Mouse (Mus musculus) naive thymus-derived CD4-positive, alpha-beta T cell, adult 2 months (primary cell): ENCODE measurements around the gene Phb2.
A peak's percentile ranks its signal among the peaks of the same experiment; 100 is the strongest.

Experiments
- DNase-seq: peaks from one replicate; pipeline ENCODE4 v3.0.0-alpha.2; 2011; ENCODE audit warnings: low read depth

The Phb2 gene

DNA sequence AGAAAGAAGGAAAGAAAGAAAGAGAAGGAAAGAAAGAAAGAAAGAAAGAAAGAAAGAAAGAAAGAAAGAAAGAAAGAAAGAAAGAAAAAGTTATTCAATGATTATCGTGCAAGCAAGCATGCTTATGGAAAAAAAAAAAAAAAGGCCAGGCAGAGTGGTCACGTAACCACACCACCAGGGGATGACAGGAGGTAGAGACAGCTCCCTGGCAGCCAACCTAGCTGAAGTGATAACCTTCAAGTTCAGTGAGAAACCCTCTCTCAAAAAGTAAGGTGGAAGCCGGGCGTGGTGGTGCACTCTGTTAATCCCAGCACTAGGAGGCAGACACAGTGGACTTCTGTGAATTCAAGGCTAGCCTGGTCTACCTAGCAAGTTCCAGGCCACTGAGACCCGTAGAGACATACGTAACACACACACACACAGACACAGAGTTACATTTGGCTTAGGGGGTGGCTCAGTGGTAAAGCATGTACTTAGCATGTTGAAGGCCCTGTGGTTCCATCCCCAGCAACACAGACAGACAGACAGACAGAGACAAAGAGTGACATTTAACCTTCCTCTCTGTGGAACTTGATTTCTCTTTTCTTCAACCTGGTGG is 10.8 kb downstream of the Phb2 start:
- peak; percentile 58 for DNase-seq

DNA sequence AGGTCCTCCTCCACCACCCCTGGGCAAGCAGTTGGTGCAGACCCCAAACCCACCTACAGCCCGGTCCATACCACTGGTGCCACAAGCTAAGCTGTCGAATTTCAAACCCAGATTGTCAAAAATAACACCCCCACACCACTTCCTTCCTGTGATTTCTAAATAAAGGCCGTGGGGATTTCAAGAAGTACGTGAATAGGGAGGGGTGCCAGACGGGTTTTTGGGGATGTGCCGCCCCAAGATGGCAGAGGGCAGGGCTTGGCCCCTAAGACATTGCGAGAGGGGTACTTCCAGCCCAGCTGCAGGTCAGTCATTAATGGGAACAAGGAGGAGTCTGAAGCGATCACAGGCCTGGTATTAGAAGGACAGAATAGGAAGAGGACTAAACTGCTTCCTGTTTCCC is 11.4 kb downstream of the Phb2 start:
- no peak for DNase-seq

DNA sequence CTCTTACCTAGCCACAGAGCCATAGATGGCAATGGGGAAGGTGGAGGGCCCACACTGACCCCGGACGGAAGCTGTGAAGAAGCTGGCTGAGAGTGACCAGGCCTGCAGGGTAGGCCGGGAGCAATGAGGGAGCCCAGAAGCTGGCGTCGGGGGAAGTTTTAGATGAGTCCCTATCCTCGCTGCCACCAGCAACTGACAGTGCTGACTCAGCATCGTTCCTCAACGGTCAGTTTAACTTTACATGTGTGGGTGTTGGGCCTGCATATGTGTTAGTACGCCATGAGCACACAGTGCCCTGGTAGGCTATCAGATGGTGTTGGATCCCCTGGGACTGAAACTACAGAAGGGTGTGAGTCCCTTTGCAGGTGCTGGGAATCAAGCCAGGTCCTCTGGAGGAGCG is 12.3 kb downstream of the Phb2 start:
- DNase-seq = no peak

DNA sequence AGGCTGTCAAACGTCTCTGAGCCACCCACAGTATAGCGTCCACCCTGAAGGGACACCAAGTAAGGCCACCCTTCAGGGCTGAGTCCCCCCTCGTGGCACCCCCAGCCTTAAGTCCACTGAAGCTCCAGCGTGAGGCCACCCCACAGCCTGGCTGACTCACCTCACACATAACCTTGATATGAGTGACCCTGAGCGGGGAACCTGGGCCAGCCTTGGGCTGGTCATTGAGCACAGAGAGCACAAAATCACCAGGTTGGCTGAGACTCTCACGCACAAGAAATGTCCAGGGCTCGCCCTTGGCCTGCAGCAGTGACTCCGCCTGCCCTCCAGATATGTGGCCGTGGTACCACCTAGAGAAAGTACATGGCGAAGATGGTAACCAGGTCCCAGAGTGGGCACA is 16.5 kb downstream of the Phb2 start:
- DNase-seq = no peak

DNA sequence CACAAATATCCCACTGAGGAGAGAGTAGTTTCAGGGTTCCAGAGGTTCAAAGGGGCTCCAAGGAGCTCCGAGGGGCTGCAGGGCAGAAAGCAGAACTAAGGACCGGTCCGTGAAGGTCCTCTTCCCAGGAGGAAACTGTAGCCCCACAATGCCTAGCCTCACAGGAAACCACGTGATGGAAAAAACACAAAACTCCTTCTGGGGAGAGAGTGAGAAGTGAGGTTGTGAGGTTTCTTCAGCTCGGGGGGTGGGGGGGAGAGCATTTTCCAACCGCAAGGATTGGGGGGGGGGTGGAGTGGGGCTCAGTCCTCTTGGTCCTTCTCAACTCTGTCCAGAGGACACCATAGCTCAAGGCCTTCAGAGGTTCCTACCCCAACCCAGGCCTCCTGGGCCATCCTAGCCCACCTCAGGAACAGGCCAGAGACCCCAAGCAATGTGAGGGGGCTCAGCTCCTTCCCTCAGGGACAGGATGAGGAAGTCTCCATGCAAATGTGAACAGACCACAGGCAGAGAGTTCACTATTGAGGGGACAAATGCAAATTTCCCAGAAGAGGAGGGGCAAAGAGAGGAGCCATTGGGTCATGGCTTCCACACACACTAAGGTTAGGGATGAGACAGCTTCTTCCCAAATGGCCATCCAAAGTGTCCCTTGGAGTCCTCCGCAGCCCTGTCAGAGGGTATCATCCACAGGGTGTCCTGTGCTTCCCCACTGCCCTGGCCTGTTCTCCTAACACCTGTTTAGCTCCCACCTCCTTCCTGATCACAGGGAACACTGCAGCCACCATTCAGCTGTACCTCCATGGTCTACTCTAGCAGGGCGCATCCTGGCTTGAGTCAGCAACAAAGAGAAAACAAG is 17.9 kb downstream of the Phb2 start:
- DNase-seq = peak; percentile 70

DNA sequence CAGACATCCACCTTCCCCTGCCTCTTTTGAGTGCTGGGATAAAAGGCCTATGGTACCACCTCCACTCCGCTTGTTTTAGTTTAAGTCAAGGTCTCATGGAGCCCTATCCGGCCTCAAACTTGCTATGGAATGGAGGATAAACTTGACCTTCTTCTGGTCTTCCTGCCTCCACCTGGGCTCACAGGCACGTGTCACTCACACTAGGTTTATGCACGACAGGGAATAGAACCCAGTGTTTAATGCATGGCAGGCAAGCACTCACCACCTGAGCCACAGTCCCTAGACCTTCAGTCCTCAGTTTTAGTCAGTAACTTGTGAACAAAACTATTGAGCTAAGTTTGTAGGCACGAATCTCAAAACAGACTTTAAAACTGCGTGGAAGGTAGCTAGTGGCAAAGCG is 18.9 kb downstream of the Phb2 start:
- DNase-seq = no peak

DNA sequence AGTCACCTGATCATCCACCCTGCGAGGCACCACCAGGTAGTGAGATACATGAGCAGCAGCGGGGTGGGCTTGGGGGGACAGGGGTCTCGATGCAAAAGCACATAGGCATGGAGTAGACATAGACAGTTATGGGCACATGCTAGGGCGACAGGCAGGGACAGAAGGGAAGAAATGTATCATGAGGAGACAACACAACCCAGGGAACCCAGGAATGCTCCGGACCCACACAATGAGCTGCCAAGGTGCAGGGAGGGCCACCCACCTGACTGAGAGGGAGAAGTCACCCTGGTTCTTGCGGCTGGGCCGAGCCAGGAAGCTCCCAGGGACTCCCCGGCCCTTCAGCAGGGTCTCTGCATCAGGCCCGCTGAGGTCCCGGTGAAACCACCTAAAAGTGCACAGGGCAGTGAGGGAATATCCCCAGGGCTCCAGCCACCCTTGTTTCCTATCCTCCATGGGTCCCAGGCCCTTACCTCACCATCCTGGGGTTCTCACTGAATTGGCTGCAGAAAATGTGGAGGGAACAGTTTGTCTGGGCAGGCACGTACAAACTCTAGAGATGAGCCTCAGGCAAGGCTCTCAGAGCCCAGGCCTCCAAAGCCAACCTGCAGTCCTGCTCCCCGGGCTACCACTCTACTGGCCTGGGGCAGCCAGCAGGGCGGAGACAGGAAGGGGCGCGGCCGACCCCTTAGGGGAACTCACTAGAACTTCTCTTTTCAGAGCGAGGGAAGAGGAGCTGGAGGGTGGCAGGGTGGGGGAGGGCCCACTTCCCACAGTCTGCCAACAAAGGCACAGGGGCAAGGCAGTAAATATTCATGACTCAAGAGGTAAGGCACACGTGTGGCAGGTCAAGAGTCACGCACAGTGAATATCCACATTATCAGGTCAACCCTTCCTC is 20.6 kb downstream of the Phb2 start:
- DNase-seq = peak; percentile 70

DNA sequence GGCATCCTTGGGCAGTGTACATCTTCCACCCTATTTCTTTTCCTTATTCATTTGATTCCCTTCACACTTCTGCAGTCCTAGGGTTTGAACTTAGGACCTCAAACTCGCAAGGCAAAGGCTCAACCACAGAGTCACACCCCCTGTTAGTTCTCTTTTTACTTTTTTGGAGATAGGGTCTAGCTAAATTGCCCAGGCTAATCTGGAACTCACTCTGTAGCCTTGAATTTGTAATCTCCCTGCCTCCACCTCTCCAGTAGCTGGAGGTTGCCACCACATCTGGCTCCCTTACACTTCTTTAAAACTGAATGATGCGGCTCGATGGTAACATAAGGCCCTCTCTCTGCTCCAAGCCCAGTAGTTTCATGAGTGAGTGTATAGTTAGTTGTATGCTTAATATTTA is 22.3 kb downstream of the Phb2 start:
- no peak for DNase-seq

DNA sequence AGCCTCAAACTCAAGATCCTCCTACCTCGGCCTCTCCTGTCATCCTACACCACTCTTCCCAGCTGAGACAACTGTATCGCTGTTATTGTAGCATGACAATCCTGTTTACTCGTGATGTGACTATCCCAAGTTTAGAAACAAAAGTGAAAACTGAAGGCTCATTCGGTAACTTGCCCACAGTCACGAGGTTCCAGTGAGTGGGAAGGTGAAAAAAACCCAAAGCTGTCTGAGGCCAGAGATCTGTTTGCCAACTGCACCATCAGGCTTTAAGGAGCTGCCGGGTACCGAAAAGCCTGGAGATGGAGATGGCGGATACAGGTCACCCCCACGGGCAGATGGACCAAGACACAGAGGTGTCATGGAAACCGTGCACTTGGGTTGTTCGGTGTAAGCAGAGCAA is 24.9 kb downstream of the Phb2 start:
- DNase-seq = no peak

DNA sequence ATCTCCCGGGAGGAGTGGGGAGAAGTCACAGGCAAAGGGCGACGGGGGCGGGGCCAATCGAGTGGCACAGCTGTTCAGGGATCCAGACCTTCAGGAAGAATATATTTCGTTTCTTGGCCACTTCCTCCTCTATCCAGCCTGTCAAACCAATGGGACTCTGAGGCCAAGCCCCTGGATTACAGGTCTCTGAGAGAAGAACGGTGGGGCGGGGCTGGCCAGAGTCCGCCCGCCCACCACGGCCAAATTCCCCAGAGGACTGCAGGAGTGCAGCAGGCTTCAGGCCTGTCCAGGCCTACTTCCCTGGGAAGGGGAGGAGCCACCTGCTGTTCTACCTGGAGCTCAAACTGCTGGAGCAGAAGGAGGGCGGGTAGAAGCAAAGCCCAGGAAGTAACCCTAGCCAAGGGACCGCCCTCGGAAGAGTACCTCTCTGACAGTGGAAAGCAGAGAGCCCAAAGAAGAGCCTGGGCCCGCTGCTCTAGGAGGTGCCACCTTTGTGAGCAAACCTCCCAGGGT is 26.4 kb downstream of the Phb2 start, which contains the start of gene Ptpn6:
Ptpn6 (minus strand) TSS at position 204 of the 513 bp plus-strand sequence.
- DNase-seq = peak; percentile 68

DNA sequence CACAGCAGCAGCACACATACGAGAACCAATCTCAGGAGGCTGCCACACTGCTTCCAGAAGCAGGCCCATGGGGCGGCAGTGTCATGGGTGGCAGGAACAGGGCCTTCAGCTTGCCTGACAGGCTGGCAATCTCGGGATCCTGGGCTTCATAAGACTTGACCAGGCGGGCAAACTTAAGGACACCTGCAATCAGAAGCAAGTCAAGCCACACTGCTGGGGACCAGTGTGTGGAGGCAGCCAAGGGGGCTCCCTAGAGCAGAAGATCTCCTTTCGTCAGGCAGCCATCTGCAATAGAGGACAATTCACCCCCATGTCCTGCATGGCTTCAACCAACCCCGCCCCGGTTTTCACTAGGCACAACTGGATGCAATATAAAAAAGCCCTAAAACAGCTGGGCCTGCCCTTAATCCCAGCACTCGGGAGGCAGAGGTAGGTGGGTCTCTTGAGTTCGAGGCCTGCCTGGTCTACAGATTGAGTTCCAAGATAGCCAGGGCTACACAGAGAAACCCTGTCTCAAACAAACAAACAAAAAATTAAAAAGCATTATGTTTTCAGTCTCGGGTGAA is 27.2 kb downstream of the Phb2 start:
- no peak for DNase-seq

DNA sequence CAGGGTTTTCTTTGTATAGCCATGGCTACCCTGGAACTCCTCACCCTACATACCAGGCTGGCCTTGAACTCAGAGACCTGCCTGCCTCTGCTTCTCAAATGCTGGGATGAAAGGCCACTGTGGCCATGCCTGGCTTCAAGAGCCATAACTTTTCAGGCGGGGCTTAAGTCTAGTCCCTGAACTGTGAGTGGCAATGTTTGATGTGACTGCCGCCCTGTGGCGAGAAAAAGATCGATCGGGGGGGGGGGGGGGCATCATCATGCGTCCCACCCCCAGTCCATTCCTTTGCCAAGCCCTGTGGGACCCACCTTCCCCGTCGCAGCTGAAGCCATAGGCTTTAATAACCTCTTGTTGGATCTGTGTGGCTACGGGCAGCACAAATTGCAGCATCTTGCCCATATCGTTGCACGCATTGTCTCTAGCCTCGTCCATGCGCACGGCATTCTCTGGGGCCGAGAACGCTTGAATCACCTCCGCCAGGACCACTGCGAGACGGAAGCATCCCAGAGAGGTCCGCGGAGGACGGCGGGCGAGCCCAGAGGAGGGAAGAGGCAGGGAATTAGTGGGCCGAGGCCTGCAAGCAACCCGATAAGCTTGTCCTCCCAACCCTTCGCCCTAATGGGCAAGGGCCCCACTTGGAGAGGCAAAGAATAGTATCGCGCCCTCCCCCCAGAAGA is 28.2 kb downstream of the Phb2 start:
- peak; percentile 88 for DNase-seq

DNA sequence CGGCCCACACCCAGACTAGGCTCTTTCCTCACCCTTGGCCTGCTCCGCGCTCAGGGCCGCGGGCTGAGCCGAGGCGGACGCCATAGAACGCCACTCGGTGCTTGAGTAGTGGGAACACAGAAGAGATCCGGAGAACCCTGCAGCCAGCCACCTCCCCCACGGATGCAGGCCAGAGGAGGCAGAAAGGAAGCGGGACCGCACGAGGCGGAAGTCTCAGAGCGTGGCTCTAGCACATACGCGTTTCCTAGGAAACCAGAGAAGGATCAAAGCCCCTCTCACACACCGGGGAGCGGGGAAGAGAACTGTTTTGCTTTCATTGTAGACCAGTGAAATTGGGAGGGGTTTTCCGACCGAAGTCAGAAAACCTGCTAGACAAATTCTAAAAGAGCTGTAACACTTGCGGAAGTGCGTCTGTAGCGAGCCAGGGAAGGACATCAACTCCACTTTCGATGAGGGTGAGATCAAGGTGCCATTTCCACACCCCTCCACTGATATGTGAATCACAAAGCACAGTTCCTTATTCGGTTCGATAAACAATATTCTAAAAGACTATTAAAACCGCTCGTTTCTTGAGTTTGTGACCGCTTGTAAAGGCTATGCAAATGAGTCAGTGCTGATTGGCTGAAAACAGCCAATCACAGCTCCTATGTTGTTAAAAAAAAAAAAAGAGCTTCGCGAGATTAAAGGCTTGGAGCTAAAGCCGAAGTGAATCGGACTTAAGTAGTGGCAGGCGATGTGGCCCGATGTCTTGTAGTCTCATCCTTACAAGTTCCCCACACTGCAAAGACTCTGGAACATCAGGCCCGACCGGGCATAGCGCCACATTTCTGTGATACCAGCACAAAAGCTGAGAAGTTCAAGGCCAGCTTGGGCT is 29.0 kb downstream of the Phb2 start, which contains the start of gene Grcc10:
Grcc10 (minus strand) TSS at position 487 of the 874 bp plus-strand sequence.
- peak; percentile 97 for DNase-seq

DNA sequence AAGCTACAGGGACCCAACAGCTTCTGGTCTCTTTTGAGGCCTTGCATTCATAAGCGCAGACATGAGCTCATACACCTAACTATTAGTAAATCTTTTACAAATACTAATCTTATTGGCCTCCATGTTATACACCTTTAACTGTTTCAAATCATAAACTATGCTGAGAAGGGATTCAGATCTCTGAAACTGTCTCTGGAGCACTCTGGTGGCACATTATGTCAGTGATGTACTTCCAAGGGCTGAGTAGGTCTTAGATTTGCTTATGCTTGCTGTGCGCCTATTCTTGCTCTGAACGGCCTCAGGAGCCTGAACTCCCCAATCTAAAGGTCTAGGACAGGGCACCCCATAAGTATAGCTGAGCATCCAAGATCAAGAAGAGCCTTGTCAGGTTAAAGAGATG is 29.7 kb downstream of the Phb2 start:
- no peak for DNase-seq

DNA sequence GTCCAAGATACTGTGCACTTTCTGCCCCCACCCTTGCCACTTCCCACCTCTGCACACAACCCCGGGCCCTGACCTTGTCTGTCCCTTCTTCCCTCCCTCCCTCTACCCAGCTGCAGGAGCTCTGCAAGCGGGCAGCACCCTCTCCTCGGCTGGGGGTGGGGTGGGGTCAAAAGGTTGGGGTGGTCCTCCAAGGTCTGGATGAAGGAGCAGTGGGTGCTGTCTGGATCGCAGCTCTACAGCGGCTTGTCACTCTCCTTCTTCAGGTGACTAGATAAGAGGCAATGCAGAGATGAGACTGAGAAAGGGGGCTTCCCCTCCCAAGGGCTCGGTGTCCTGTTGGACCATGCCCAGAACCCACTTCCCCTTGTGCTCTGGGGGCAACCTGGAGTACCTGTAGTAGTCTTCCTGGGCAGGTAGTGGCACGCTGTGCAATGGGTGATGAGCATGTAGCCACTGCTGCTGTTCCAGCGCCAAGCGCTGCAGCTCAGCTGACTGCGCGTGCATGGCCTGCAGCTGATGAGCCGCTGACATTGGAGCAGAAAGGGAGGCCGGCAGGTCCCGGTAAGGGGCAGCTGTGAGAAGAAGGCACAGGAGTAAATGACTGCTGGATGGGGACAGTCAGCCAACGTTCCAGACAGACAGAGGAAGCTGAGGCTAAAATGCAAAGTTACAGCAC is 30.8 kb downstream of the Phb2 start:
- DNase-seq = no peak

DNA sequence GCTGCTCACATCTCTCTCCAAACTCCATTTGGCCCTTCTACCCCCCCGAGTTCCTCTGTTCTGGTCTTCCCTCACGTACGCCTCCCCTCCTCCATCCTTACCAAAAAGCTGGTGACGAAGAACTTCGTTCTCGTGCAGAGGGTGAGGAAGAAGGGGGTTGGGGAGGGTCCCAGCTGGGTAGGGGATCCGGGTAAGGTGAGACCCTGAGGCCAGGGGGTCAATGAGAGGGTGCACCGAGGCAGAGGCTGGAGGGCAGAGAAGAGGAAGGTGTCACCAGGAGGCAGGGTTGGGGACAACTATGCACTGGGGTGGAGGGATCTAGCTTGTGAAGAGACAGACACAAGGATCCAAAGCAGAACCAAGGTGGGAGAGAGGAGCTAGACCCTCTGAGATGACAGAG is 31.5 kb downstream of the Phb2 start:
- DNase-seq = no peak

DNA sequence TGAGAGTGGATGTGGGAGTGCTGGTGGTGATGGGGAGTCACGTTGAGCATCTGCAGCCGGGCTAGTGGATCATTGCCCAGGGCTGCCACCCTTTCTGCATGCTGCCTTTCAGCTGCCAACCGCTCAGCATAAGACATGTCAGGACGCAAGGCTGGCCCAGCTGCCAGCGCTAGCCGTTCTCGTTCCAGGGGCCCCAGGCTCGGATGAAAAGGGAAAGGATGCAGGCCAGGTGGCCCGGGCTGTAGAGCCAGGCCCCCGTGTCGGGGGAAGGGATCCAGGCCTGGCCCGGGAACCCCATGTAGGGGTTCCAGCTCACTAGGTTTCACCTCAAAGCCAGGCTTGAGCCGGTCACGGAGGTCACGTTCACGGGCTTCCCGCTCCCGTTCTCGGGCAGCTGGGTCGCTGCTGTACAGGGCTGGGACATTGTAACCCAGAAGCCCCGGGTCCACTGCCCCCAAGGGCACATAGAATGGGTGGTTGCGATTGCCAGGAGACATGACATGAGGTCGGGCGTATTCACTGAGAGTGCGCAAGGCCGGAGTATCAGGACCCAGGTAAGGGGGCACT is 32.7 kb downstream of the Phb2 start:
- no peak for DNase-seq

DNA sequence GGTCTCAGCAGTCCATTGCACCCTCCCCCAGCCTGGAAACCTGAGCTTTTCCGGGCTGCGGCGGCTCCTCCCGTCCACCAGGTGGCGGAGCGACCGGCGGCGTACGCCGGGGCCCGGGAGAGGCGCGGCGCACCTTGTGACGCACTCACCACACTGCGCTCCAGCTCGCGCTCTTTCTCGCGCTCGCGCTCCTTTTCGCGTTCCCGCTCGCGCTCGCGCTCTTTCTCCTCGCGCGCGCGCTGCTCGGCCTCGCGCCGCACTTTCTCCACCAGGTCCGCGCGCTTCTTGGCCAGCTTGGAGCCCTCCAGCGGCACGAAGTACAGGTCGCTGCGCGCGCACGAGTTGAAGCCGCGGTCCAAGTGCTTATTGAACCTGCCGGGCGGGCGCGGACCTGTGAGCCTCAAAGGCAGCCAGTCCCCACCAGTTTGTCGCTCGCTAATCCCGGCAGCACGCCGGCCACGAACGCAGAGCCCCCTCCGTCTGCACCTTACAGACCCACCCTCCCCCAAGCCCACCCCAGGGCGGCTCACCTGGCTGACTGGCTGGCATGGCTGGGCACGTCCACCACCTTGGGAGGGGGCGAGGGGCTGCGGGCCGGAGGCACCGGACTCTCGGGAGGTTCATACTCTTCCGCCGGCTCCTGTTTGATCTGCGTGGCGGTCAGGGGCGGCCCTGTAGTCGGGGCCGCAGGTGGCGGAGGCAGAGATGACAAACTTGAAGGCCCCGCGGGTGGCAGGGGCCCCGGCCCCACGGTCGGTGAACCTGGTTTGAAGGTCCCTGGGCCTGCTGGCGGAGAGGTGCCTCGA is 33.6 kb downstream of the Phb2 start:
- DNase-seq = peak; percentile 95

DNA sequence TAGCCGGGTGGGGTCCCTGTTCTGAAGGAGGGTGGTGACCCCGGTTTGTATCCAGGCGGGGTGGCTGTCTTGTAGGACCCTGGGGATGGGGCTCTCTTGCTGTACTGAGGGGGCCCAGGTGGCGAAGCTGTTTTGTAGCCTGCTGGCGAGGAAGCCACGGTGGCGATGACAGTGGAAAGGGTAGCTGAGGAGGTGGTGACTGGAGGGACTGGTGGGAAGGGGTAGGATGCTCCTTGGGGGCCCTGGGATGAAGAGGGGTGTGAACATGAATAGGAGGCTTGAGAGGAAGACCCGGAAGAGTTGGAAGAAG is 34.1 kb downstream of the Phb2 start:
- no peak for DNase-seq
